Mouse (Mus musculus) spleen, adult 2 months (tissue): ENCODE data around the gene Gm28038.

Experiments used
- CTCF ChIP-seq: fragments of 200-500 bp; IDR thresholded peaks from 2 replicates; pipeline ENCODE4 v1.5.1; 2011; ENCODE audit warnings: mild to moderate bottlenecking, inconsistent platforms; ENCODE audit not compliant: insufficient read depth, insufficient read length, insufficient replicate concordance; ENCODE audit errors: extremely low read depth
- POLR2A ChIP-seq: fragments of 200-500 bp; IDR thresholded peaks from 2 replicates; pipeline ENCODE4 v1.6.1; 2011; ENCODE audit warnings: low read depth, low read length, inconsistent platforms

GRCm38 (mm10) chr2:30265767-30266253 is 15.0 kb upstream of the Gm28038 start, which contains the start of gene Phyhd1:
- no peak for TF ChIP-seq CTCF
- no peak for TF ChIP-seq POLR2A
